Mouse (Mus musculus) frontal cortex, adult (tissue): Measurements from ENCODE around the gene Cyp26c1.
A peak's percentile ranks its signal among the peaks of the same experiment; 100 is the strongest.

Experiments used
- ATAC-seq: cut with Nextera tagmentation; 2 replicates; pipeline ENCODE4 v1.9.2; 2017; ENCODE audit warnings: mild to moderate bottlenecking, moderate library complexity, mixed read lengths; ENCODE audit not compliant: low TSS enrichment

Gene Cyp26c1

GRCm38 (mm10) chr19:37685281-37685680, at the start of gene Cyp26c1:
Cyp26c1 (plus strand) TSS chr19:37685581.
- no peak for ATAC-seq

DNA sequence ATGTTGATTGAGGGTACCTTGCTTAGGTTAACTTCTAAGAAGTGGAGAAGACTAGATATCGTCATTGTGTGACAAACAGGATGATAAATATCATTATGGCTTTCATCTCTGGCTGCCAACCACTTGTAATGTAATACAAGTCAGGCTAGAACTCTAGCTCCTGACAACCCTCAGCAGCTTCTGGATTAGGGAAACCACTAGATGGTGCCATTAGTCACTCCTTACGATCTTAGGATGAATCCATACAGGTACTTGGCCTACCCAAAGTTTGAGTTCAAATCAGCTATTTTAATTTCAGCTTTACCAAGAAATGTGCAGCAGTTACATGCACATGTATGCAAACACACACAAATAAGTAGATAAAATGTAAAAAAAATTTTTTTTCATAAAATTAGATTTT, 37.4 kb upstream of the Cyp26c1 start:
- 0 out of 2 replicates have a peak, but pooled peaks have one; percentile 62 for ATAC-seq

DNA sequence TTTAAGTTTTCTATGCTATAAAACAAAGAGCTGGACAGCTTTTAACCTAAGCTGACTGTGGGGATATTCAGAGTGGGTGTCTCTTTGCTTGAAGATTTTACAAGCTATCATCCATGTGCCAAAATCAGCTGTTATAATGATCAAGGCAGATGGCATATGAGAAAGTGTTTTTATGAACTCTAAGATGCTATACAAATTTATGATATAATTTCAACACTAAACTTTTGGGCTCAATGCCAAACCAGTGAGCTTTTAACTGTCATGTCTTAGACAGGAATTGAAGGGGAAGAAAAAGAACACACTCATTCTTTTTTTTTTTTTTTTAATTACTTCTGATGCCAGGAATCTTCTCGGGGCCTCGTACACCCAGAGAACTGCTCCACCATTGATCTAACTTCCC, 34.9 kb upstream of the Cyp26c1 start:
- no peak for ATAC-seq

- no peak for ATAC-seq
These were observed 31.4 kb upstream of the Cyp26c1 start for GRCm38 (mm10) chr19:37654012-37654411.

DNA sequence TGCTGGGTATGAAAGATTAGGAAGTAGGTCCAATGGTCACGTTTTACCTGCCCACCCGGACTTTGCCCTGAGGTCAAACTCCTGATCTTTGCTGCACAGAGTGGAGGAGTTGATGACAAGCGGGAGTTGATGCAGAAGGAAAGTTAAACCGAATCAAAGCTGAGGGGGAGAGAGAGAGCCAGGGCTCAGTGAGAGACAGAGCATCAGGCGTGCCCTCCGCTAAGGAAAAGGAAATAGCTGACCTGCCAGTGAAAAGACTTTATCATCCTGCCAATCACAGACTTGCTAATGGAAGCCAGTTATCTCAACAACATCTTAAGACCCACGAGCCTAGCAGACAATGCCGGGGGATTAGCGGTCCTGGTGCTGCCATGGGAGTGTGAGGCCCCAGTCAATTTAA, 28.9 kb upstream of the Cyp26c1 start:
- no peak for ATAC-seq

- ATAC-seq = no peak
These were observed 20.1 kb upstream of the Cyp26c1 start for GRCm38 (mm10) chr19:37665256-37665655.

- ATAC-seq = no peak
These were observed 17.4 kb upstream of the Cyp26c1 start for GRCm38 (mm10) chr19:37667855-37668594.

DNA sequence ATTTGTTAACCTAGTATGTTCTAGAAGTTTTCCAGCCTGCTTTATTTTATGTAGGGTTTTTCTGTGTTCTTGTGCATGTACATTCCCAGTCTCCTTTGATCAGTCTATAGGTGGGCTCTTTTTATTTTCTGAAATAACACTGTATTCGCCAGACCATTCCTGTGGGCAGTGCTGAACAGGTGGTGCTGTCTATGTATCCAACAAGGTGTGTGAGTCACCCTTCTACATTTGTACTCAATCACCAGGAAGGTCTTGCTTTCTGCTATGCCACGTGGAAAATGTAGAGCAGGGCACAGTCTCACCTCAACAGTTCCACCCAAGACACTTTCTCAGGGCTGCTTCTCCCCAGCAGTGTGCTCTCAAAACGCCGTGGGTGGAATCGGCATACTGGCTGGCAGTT, 16.7 kb upstream of the Cyp26c1 start:
- no peak for ATAC-seq

GRCm38 (mm10) chr19:37669486-37669885, 15.9 kb upstream of the Cyp26c1 start:
- no peak for ATAC-seq

- ATAC-seq = peak; percentile 65; the same call in 1 of the 2 replicates
These were observed 12.0 kb upstream of the Cyp26c1 start for GRCm38 (mm10) chr19:37673393-37673792.

- no peak for ATAC-seq
These were observed 966 bp downstream of the Cyp26c1 start for GRCm38 (mm10) chr19:37686347-37686746.

DNA sequence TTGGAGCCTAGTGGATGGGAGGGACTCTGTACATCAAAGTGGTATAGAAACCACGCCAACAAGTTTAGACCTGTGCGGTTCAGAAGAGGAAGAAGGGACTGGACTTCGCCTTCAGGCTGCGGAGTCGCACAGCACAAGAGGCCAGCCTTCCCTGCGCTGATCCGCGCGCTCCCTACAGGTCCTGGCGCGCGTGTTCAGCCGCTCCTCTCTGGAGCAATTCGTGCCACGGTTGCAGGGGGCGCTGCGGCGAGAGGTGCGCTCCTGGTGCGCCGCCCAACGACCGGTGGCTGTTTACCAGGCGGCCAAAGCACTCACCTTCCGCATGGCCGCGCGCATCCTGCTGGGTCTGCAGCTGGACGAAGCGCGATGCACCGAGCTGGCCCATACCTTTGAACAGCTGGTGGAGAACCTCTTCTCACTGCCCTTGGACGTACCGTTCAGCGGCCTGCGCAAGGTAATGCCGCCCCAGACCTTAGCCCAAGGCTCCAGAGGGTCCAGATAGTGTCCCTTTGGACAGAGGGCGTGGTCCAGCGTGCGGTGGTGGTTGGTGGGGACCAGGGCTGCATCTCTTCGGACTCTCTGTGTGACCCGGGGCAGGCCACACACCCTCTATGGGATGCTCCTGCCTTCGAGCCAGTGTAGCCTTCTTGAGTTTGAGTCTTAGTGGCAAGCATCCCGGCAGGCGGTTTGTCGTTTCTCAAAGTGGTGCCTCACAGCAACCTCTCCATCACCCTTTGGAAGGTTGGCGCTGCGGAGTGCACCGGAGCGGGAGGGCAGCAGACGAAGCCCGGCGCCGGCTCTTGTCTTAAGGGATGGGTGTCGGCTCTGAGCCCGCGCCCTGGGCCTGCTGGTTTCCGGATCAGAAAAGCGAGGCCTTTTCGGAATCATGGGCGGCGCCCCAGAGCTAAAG, 1.8 kb downstream of the Cyp26c1 start:
- no peak for ATAC-seq

- no peak for ATAC-seq
These were observed 4.1 kb downstream of the Cyp26c1 start for GRCm38 (mm10) chr19:37689478-37689877.

DNA sequence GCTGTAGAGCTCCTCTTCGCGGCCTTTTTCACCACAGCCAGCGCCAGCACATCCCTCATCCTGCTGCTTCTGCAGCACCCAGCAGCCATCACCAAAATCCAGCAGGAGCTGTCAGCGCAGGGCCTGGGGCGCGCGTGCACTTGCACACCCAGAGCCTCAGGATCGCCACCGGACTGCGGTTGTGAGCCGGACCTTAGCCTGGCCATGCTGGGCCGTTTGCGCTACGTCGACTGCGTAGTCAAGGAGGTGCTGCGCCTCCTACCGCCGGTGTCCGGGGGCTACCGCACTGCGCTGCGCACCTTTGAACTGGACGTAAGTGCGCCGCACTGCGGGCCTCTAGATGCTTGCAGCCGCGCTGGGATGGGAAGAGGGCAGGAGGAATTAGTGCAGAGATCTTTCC, 5.3 kb downstream of the Cyp26c1 start:
- no peak for ATAC-seq

- ATAC-seq = peak; percentile 76
These were observed 7.5 kb downstream of the Cyp26c1 start for GRCm38 (mm10) chr19:37692879-37693278.

DNA sequence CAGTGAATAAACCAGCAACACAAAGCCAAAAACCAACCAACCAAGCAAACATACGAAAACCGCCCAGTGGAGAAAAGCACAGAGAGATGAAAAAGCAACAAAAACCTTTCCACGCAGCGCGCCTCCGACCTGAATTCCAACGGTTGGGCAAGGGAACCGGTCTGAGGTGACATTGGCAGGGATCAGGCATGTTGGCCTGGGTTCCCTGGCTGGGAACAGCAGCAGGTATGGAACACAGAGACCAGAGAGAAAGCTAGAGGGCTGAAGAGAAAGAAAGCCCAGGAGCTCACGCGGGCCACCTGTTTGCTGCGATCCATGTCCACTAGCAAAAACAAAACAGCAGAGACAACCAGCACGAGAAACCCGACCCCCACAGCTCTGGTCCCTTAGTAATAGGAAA, 9.8 kb downstream of the Cyp26c1 start:
- ATAC-seq = no peak

GRCm38 (mm10) chr19:37695762-37696602, 10.6 kb downstream of the Cyp26c1 start:
- no peak for ATAC-seq

DNA sequence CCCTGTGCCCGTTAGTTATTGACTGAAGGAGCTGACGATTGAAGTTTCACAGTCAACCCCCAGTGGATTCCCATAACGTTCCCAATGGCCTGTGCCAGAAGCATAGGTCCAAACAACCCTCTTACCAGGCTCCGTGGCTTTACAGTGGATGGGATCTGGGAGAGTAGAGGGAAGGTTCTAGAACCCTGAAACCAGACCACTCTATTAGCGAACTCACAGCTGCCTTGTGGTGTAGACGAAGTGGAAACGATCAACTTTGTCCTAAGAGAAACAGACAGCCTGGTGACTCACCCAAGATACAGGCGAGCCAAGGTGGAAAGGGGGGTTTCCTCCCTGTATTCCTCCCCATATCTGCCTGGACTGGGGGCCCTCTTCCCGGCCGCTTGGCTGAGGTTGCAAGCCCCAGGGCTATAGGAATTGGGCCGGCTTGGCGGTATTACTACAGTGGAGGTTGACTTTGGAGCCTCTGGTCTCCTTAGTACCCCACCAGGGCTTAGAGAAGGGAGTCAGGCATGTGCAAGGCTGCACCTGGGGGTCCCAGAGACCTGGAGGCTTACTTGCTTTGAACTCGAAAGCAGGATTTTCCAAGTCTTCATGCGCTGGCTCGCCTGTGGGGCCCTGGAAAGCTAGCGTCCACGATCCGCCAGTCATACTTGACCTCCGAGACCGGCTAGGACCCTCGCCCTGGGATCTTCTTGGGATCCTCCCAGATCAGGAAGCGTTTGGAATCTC, 11.4 kb downstream of the Cyp26c1 start:
- ATAC-seq = no peak

DNA sequence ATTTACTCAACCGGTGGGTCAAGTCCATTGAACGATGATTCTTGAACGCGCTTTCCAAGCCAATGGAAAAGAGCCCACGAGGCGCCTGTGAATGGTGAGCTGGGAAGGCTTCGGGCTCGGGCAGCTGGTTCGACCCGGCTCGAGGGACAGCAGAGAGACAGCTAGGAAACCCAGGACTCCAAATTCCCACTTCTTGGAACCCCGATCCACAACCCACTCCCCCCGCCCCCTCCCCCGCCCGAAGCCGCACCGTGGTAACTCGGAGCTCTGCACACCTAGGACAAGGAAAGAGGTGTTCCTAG, 11.9 kb downstream of the Cyp26c1 start:
- ATAC-seq = no peak

DNA sequence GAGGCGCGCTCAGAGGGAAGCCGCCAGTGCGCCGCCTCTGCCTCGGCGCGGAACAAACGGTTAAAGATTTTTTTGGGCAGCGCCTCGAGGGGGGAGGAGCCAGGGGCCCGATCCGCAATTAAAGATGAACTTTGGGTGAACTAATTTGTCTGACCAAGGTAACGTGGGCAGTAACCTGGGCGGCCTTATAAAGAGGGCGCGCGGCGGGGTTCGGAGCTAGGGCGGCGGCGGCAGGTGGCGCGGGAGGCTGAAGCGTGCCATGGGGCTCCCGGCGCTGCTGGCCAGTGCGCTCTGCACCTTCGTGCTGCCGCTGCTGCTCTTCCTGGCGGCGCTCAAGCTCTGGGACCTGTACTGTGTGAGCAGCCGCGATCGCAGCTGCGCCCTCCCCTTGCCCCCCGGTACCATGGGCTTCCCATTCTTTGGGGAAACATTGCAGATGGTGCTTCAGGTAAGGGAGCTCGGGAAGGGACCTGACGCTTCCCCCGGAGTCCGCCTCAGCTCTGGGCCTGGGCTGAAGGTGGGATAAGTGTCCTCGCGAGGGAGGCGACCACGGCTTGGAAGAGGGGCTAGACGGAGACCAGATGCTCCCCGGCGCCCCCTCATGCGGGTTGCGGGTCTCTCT, 12.4 kb downstream of the Cyp26c1 start, which contains the start of gene Cyp26a1:
Cyp26a1 (plus strand) TSS at position 148 of the 622 bp plus-strand sequence.
- no peak; the same call in 1 of the 2 replicates for ATAC-seq
